Mouse (Mus musculus): Measurements from ENCODE around the gene Cpb1.

Gene Cpb1

GRCm38 (mm10) chr3:20275633-20276032, at the start of gene Cpb1:
Cpb1 (minus strand) TSS chr3:20275733.
- no peak for DNase-seq (ENCODE audit: low read depth, low spot score)

- no peak for DNase-seq (ENCODE audit: low read depth, low spot score)
These were observed 41.7 kb upstream of the Cpb1 start for GRCm38 (mm10) chr3:20317233-20317632.

- no peak for DNase-seq (ENCODE audit: low read depth, low spot score)
These were observed 33.6 kb upstream of the Cpb1 start for GRCm38 (mm10) chr3:20309142-20309541.

- no peak for DNase-seq (ENCODE audit: low read depth, low spot score)
These were observed 31.7 kb upstream of the Cpb1 start for GRCm38 (mm10) chr3:20307256-20307655.

- DNase-seq (ENCODE audit: low read depth, low spot score), result peak; percentile 26
These were observed 29.3 kb upstream of the Cpb1 start for GRCm38 (mm10) chr3:20304758-20305352.

GRCm38 (mm10) chr3:20295546-20295945, 20.0 kb upstream of the Cpb1 start:
- DNase-seq (ENCODE audit: low read depth, low spot score), result no peak

GRCm38 (mm10) chr3:20294542-20295348, 19.2 kb upstream of the Cpb1 start:
- DNase-seq (ENCODE audit: low read depth, low spot score), result no peak

- DNase-seq (ENCODE audit: low read depth, low spot score), result no peak
These were observed 15.8 kb upstream of the Cpb1 start for GRCm38 (mm10) chr3:20291370-20291769.

GRCm38 (mm10) chr3:20288761-20289160, 13.2 kb upstream of the Cpb1 start:
- DNase-seq (ENCODE audit: low read depth, low spot score), result no peak

GRCm38 (mm10) chr3:20281796-20282195, 6.3 kb upstream of the Cpb1 start:
- DNase-seq (ENCODE audit: low read depth, low spot score), result no peak

- no peak for DNase-seq (ENCODE audit: low read depth, low spot score)
These were observed 20.7 kb downstream of the Cpb1 start for GRCm38 (mm10) chr3:20254566-20255479.

GRCm38 (mm10) chr3:20243913-20244312, 31.6 kb downstream of the Cpb1 start:
- DNase-seq (ENCODE audit: low read depth, low spot score), result no peak

GRCm38 (mm10) chr3:20242050-20242449, 33.5 kb downstream of the Cpb1 start, which contains the start of gene Cpa3:
Cpa3 (minus strand) TSS chr3:20242181.
- no peak for DNase-seq (ENCODE audit: low read depth, low spot score)

- DNase-seq (ENCODE audit: low read depth, low spot score), result no peak
These were observed 35.8 kb downstream of the Cpb1 start for GRCm38 (mm10) chr3:20239741-20240140.

- no peak for DNase-seq (ENCODE audit: low read depth, low spot score)
These were observed 38.6 kb downstream of the Cpb1 start for GRCm38 (mm10) chr3:20236965-20237364.

- no peak for DNase-seq (ENCODE audit: low read depth, low spot score)
These were observed 46.5 kb downstream of the Cpb1 start for GRCm38 (mm10) chr3:20229027-20229426.

GRCm38 (mm10) chr3:20225429-20225828, 50.1 kb downstream of the Cpb1 start:
- no peak for DNase-seq (ENCODE audit: low read depth, low spot score)

GRCm38 (mm10) chr3:20222926-20223698, 52.4 kb downstream of the Cpb1 start:
- DNase-seq (ENCODE audit: low read depth, low spot score), result no peak

GRCm38 (mm10) chr3:20222136-20222535, 53.4 kb downstream of the Cpb1 start:
- DNase-seq (ENCODE audit: low read depth, low spot score), result no peak

GRCm38 (mm10) chr3:20198869-20199268, 76.7 kb downstream of the Cpb1 start:
- peak; percentile 6 for DNase-seq (ENCODE audit: low read depth, low spot score)
